Mouse (Mus musculus) layer of hippocampus, adult 11-12 months (tissue): Measurements from ENCODE around the gene Fam114a1.

Experiments
- DNase-seq: peaks from one replicate; pipeline ENCODE4 v3.0.0; 2022; ENCODE audit warnings: low spot score

The Fam114a1 gene

GRCm38 (mm10) chr5:64969861-64970771 is at the start of gene Fam114a1:
Gene Fam114a1 (plus strand): TSS chr5:64970071.
- peak; percentile 29 for DNase-seq

GRCm38 (mm10) chr5:64922891-64923381 is 46.9 kb upstream of the Fam114a1 start:
- DNase-seq = no peak

GRCm38 (mm10) chr5:64932215-64932614 is 37.7 kb upstream of the Fam114a1 start:
- no peak for DNase-seq

- no peak for DNase-seq
Measured at GRCm38 (mm10) chr5:64932775-64933174, 37.1 kb upstream of the Fam114a1 start.

GRCm38 (mm10) chr5:64951486-64951885 is 18.4 kb upstream of the Fam114a1 start:
- no peak for DNase-seq

- DNase-seq = no peak
Measured at GRCm38 (mm10) chr5:64954931-64955330, 14.9 kb upstream of the Fam114a1 start.

- no peak for DNase-seq
Measured at GRCm38 (mm10) chr5:64958991-64959842, 10.7 kb upstream of the Fam114a1 start.

GRCm38 (mm10) chr5:64959843-64960230 is 10.0 kb upstream of the Fam114a1 start, which contains the start of gene Tlr6:
Gene Tlr6 (minus strand): TSS chr5:64960097.
- peak; percentile 58 for DNase-seq

GRCm38 (mm10) chr5:64960857-64961391 is 8.9 kb upstream of the Fam114a1 start:
- DNase-seq = no peak

- DNase-seq = no peak
Measured at GRCm38 (mm10) chr5:64963271-64963670, 6.6 kb upstream of the Fam114a1 start.

GRCm38 (mm10) chr5:64963735-64964134 is 6.1 kb upstream of the Fam114a1 start:
- DNase-seq = no peak

- no peak for DNase-seq
Measured at GRCm38 (mm10) chr5:64968961-64969860, 660 bp upstream of the Fam114a1 start.

- DNase-seq = no peak
Measured at GRCm38 (mm10) chr5:64975121-64975520, 5.2 kb downstream of the Fam114a1 start.

GRCm38 (mm10) chr5:64977128-64977527 is 7.3 kb downstream of the Fam114a1 start:
- no peak for DNase-seq

GRCm38 (mm10) chr5:64985971-64986370 is 16.1 kb downstream of the Fam114a1 start:
- DNase-seq = no peak

GRCm38 (mm10) chr5:64989940-64990339 is 20.1 kb downstream of the Fam114a1 start:
- DNase-seq = no peak

- DNase-seq = peak; percentile 43
Measured at GRCm38 (mm10) chr5:64992540-64992939, 22.7 kb downstream of the Fam114a1 start.

GRCm38 (mm10) chr5:64995408-64995807 is 25.5 kb downstream of the Fam114a1 start:
- no peak for DNase-seq

- peak; percentile 18 for DNase-seq
Measured at GRCm38 (mm10) chr5:65002940-65003824, 33.3 kb downstream of the Fam114a1 start.

- DNase-seq = no peak
Measured at GRCm38 (mm10) chr5:65003946-65004535, 34.2 kb downstream of the Fam114a1 start.
